Mouse (Mus musculus) hindbrain, embryonic 11.5 days (tissue): ENCODE measurements around the gene Eif4a3. TPM values are rescaled to one million over a fixed set of nuclear protein-coding genes. Genes with fewer than 3 reads are reported as not detected.
A peak's percentile ranks its signal among the peaks of the same experiment; 100 is the strongest.
"Not testable (repeated sequence)": the region's sequence is repeated elsewhere in the genome, so short reads cannot be mapped to it uniquely, and the experiment has no call there.

Experiments used
- ATAC-seq: fragments of 200-750 bp; cut with Nextera tagmentation; 2 replicates; pipeline ENCODE4 v1.8.0; 2017; ENCODE audit warnings: mild to moderate bottlenecking, moderate TSS enrichment, moderate library complexity; ENCODE audit not compliant: low FRiP score
- DNase-seq: peaks from one replicate; pipeline ENCODE4 v3.0.0-alpha.2; 2015; ENCODE audit warnings: low spot score
- H3K27ac ChIP-seq: fragments of 300-500 bp; sonication (generic); 2 replicates; pipeline ENCODE4 v1.5.1; 2014; ENCODE audit warnings: mild to moderate bottlenecking, low read depth, low read length
- H3K27me3 ChIP-seq: fragments of 300-500 bp; sonication (generic); 2 replicates; pipeline ENCODE4 v1.6.1; 2014; ENCODE audit warnings: mild to moderate bottlenecking, low read length, moderate library complexity, mixed read lengths; ENCODE audit not compliant: control insufficient read depth, insufficient read depth
- H3K36me3 ChIP-seq: fragments of 300-500 bp; sonication (generic); 2 replicates; pipeline ENCODE4 v1.6.1; 2014; ENCODE audit warnings: mild to moderate bottlenecking, low read length, moderate library complexity, mixed read lengths; ENCODE audit not compliant: control insufficient read depth, insufficient read depth
- H3K4me1 ChIP-seq: fragments of 300-500 bp; sonication (generic); replicated peaks from 2 replicates; pipeline ENCODE4 v1.6.1; 2014; ENCODE audit warnings: low read length, mixed read lengths; ENCODE audit not compliant: control insufficient read depth, insufficient read depth
- H3K4me2 ChIP-seq: fragments of 300-500 bp; sonication (generic); replicated peaks from 2 replicates; pipeline ENCODE4 v1.6.1; 2014; ENCODE audit warnings: mild to moderate bottlenecking, low read depth, low read length
- H3K4me3 ChIP-seq: fragments of 300-500 bp; sonication (generic); 2 replicates; pipeline ENCODE4 v1.5.1; 2014; ENCODE audit warnings: low read depth, low read length
- H3K9ac ChIP-seq: fragments of 300-500 bp; sonication (generic); 2 replicates; pipeline ENCODE4 v1.6.1; 2014; ENCODE audit warnings: low read depth, low read length
- H3K9me3 ChIP-seq: fragments of 300-500 bp; sonication (generic); 2 replicates; pipeline ENCODE4 v1.6.1; 2016; ENCODE audit warnings: low read length; ENCODE audit not compliant: control insufficient read depth
- WGBS: fragments of 180-500 bp; shearing (Covaris S2); extraction: QIAGEN DNeasy Blood & Tissue Kit; methylation state at CpG from one replicate; pipeline ENCODE4 v1.1.7; 2014; 5-methylcytosine and 5-hydroxymethylcytosine counted together
- polyA plus RNA-seq: library from polyadenylated mRNA; unstranded; fragments of >200 nt; fragmentation: Nextera tagmentation; extraction: Ambion mirVana; gene quantifications from 2 replicates; pipeline ENCODE4 v1.2.1, GENCODE M21; 2014

The Eif4a3 gene
- polyA plus RNA-seq, 1 experiment from 2014 or later: 378 TPM

GRCm38 (mm10) chr11:119287207-119287992 lies 12.5 kb downstream of the Eif4a3 start:
- H3K9ac ChIP-seq: no peak overlapping the region
- DNase-seq: no peak
- H3K4me2 ChIP-seq: no peak overlapping the region
- H3K27ac ChIP-seq: no peak overlapping the region
- H3K4me1 ChIP-seq: no peaks in the 10 kb centered on the region
- WGBS: 93% methylated on average over 20 of the region's 20 CpGs
- no peak overlapping the region for H3K4me3 ChIP-seq
- H3K36me3 ChIP-seq: peaks cover 5% of the 10 kb centered on the region; the same call in 1 of the 2 replicates
- ATAC-seq: no peak
- H3K9me3 ChIP-seq: no peaks in the 10 kb centered on the region
- H3K27me3 ChIP-seq: no peaks in the 10 kb centered on the region

- ATAC-seq (no peak), DNase-seq (no peak)
Measured at GRCm38 (mm10) chr11:119285791-119286527, 13.9 kb downstream of the Eif4a3 start.

GRCm38 (mm10) chr11:119281030-119281429 lies 18.9 kb downstream of the Eif4a3 start:
- 88% methylated on average over 15 of the region's 15 CpGs for WGBS
- H3K27ac ChIP-seq: no peak overlapping the region
- DNase-seq: no peak
- H3K4me2 ChIP-seq: no peak overlapping the region
- H3K4me1 ChIP-seq: no peaks in the 10 kb centered on the region
- H3K9ac ChIP-seq: no peak overlapping the region
- ATAC-seq: no peak
- no peaks in the 10 kb centered on the region for H3K9me3 ChIP-seq
- no peak overlapping the region for H3K4me3 ChIP-seq
- H3K36me3 ChIP-seq: no peaks in the 10 kb centered on the region
- H3K27me3 ChIP-seq: no peaks in the 10 kb centered on the region

More at GRCm38 (mm10) chr11:119285791-119286527, 13.9 kb downstream of the Eif4a3 start:
- Histone ChIP-seq H3K4me2 (no peak overlapping the region), H3K4me1 (no peaks in the 10 kb centered on the region), H3K4me3 (no peak overlapping the region), H3K27ac (no peak overlapping the region), H3K9ac (no peak overlapping the region), H3K36me3 (peaks cover 5% of the 10 kb centered on the region; the same call in 1 of the 2 replicates), H3K9me3 (no peaks in the 10 kb centered on the region), H3K27me3 (no peaks in the 10 kb centered on the region)
- WGBS: 75% methylated on average over 9 of the region's 9 CpGs

- ATAC-seq (no peak), DNase-seq (no peak)
- H3K4me1 ChIP-seq: peaks cover 4% of the 10 kb centered on the region; the same call in 1 of the 2 replicates
- no peaks in the 10 kb centered on the region for H3K36me3 ChIP-seq
- no peak overlapping the region for H3K4me2 ChIP-seq
- no peak overlapping the region for H3K4me3 ChIP-seq
- H3K27me3 ChIP-seq: no peaks in the 10 kb centered on the region
- no peak overlapping the region for H3K9ac ChIP-seq
- H3K9me3 ChIP-seq: no peaks in the 10 kb centered on the region
- WGBS: 86% methylated on average over 8 of the region's 8 CpGs
- no peak overlapping the region for H3K27ac ChIP-seq
Measured at GRCm38 (mm10) chr11:119273186-119273930, 26.5 kb downstream of the Eif4a3 start.

DNA sequence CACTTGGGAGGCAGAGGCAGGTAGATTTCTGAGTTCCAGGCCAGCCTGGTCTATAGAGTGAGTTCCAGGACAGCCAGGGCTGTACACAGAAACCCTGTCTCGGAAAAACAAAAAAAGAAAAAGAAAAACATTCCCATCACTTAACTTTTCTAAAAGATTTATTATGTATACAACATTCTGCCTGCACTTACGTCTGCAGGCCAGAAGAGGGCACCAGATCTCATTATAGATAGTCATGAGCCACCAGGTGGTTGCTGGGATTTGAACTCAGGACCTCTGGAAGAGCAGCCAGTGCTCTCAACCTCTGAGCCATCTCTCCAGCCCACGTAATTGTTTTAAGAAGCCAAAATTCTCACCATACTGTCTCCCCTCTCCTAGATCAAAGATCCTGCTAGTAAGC lies 27.4 kb downstream of the Eif4a3 start:
- H3K4me1 ChIP-seq, H3K9ac ChIP-seq, DNase-seq, H3K36me3 ChIP-seq, H3K27ac ChIP-seq, H3K27me3 ChIP-seq, H3K4me3 ChIP-seq, H3K4me2 ChIP-seq, H3K9me3 ChIP-seq, ATAC-seq: not testable (repeated sequence)
- WGBS: 58% methylated on average over 3 of the region's 3 CpGs

GRCm38 (mm10) chr11:119268557-119269195 lies 31.2 kb downstream of the Eif4a3 start:
- Histone ChIP-seq H3K36me3 (no peaks in the 10 kb centered on the region), H3K9ac (peak overlapping the region; percentile 60; the same call in 1 of the 2 replicates), H3K9me3 (no peaks in the 10 kb centered on the region), H3K4me1 (peaks cover 8% of the 10 kb centered on the region; the same call in 1 of the 2 replicates), H3K27me3 (no peaks in the 10 kb centered on the region), H3K4me3 (peak overlapping the region; percentile 57), H3K4me2 (peak overlapping the region; percentile 89), H3K27ac (no peak overlapping the region)
- 81% methylated on average over 16 of the region's 16 CpGs for WGBS
- DNase-seq (no peak), ATAC-seq (no peak; the same call in 1 of the 2 replicates)

DNA sequence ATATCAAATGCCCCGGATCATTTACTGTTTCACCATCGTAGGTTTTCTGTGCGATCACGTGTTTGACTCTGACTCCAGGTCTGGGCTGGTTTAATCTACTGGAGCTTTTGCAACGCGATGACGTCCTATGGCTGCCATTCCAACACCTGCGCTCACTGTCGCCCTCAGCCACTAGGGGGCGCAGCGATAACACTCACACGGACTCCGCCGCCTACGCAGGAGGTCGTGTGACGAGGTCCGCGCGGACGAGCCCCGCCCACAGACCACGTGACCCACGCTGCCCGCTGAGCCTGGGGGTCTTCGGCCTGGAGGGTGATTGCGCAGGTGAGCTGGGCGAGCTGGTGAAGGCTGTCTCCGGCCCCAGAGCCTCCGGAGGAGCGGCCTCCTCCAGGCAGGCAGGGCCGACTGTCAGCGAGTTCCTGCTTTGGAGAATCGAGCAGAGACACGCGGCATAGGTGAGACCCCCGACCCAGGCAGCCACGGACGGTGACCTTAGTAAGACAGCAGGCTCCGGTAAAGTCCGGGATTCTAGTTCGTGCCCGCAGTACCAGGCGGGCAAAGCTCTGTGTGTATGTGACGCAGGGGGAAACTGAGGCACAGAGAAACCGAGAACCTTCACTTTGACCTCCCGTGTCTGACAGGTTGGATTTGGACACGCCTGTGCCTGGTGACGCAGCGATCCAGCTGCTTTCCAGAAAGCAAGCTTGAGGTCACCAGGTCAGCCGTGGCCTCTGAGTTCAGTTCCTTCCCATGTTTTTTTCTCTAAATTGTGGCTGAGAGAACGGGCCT lies 31.9 kb downstream of the Eif4a3 start, which contains the start of gene Gaa:
Gene Gaa (plus strand): TSS at position 120 of the 789 bp plus-strand sequence.
- Histone ChIP-seq H3K4me2 (peak within 1 kb of the TSS; percentile 89), H3K4me1 (peaks cover 8% of the 10 kb centered on the region; the same call in 1 of the 2 replicates), H3K9ac (peak within 1 kb of the TSS; percentile 60), H3K9me3 (no peaks in the 10 kb centered on the region), H3K36me3 (no peaks in the 10 kb centered on the region), H3K4me3 (peak within 1 kb of the TSS; percentile 57), H3K27me3 (no peaks in the 10 kb centered on the region), H3K27ac (no peak within 1 kb of the TSS)
- peak; percentile 69 for ATAC-seq
- DNase-seq: peak; percentile 99
- WGBS: 5% methylated on average over 52 of the region's 52 CpGs
